Mouse (Mus musculus) heart, embryonic 14.5 days (tissue): ENCODE results near the gene Dsn1. TPM values are rescaled to one million over a fixed set of nuclear protein-coding genes. Genes with fewer than 3 reads are reported as not detected.

Experiments
- ATAC-seq: fragments of 200-750 bp; cut with Nextera tagmentation; 2 replicates; pipeline ENCODE4 v1.8.0; 2017; ENCODE audit warnings: low read depth, moderate TSS enrichment; ENCODE audit not compliant: insufficient number of reproducible peaks, insufficient read depth, low FRiP score
- H3K27ac ChIP-seq, 2 experiments: fragments of 200-500 bp in 1 of 2; fragments of 300-500 bp in 1 of 2; sonication (generic) in 1 of 2; replicated peaks in 1 of 2; 2 replicates each; pipeline ENCODE4 v1.5.1; 2012 to 2014; ENCODE audit warnings: low read depth in 2 of 2, low read length in 2 of 2, control low read depth in 1 of 2, mild to moderate bottlenecking in 1 of 2, mixed read lengths in 1 of 2; ENCODE audit not compliant: control insufficient read depth in 1 of 2, insufficient read depth in 1 of 2
- H3K27me3 ChIP-seq: fragments of 300-500 bp; sonication (generic); 2 replicates; pipeline ENCODE4 v1.6.1; 2014; ENCODE audit warnings: mild to moderate bottlenecking, low read length, control low read depth; ENCODE audit not compliant: control insufficient read depth, insufficient read depth
- H3K36me3 ChIP-seq: fragments of 300-500 bp; sonication (generic); 2 replicates; pipeline ENCODE4 v1.6.1; 2014; ENCODE audit warnings: mild to moderate bottlenecking, control low read depth, low read length, mixed read lengths; ENCODE audit not compliant: control insufficient read depth, insufficient read depth
- H3K4me1 ChIP-seq, 2 experiments: fragments of 200-500 bp in 1 of 2; fragments of 300-500 bp in 1 of 2; sonication (generic) in 1 of 2; 2 replicates each; pipeline ENCODE4 v1.6.1; 2012 to 2014; ENCODE audit warnings: low read length in 2 of 2, control low read depth in 1 of 2, mixed read lengths in 1 of 2; ENCODE audit not compliant: control insufficient read depth in 2 of 2, insufficient read depth in 2 of 2
- H3K4me2 ChIP-seq: fragments of 300-500 bp; sonication (generic); 2 replicates; pipeline ENCODE4 v1.6.1; 2014; ENCODE audit warnings: mild to moderate bottlenecking, low read length
- H3K4me3 ChIP-seq, 2 experiments: fragments of 200-500 bp in 1 of 2; fragments of 300-500 bp in 1 of 2; sonication (generic) in 1 of 2; 2 replicates each; pipeline ENCODE4 v1.5.1; 2012 to 2014; ENCODE audit warnings: low read length in 2 of 2, mild to moderate bottlenecking in 2 of 2, control low read depth in 1 of 2, low read depth in 1 of 2, moderate library complexity in 1 of 2; ENCODE audit not compliant: control insufficient read depth in 1 of 2, insufficient read depth in 1 of 2
- H3K9ac ChIP-seq: fragments of 300-500 bp; sonication (generic); 2 replicates; pipeline ENCODE4 v1.6.1; 2014; ENCODE audit warnings: mild to moderate bottlenecking, low read length
- H3K9me3 ChIP-seq: fragments of 300-500 bp; sonication (generic); 2 replicates; pipeline ENCODE4 v1.6.1; 2016; ENCODE audit warnings: low read length, control low read depth; ENCODE audit not compliant: control insufficient read depth
- WGBS: fragments of 180-500 bp; shearing (Covaris S2); extraction: QIAGEN DNeasy Blood & Tissue Kit; methylation state at CpG from one replicate; pipeline ENCODE4 v1.1.7; 2014; 5-methylcytosine and 5-hydroxymethylcytosine counted together
- polyA plus RNA-seq: library from polyadenylated mRNA; unstranded; fragments of >200 nt; fragmentation: Nextera tagmentation; extraction: Ambion mirVana; gene quantifications from 2 replicates; pipeline ENCODE4 v1.2.1, GENCODE M21; 2014

Dsn1 gene
- polyA plus RNA-seq, 1 experiment from 2014 or later = 35.9 TPM

DNA sequence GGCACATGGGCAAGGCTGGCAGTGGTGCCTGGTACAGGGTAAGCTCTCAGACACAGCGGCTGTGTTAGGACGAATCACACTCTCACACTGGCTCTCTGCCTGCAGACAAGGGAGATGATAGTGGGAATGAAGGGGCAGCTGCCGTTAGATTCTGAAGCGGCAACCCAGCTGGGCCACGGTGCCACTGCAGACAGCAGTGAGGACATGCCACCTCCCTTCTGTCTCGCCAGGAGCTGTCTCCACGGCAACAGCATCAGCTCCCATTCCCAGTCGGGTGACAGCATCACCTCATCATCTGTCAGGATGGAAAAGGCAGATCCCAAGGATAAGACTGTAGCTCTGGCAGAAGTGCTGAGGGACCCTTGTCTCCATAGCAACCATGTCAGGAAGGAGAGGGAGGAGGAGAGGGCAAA, 42.9 kb upstream of the Dsn1 start:
- Histone ChIP-seq H3K4me3 (no peak overlapping the region), H3K9me3 (no peaks in the 10 kb centered on the region; the same call in 1 of the 2 replicates), H3K27ac (peak overlapping the region in 1 of 2 experiments; percentile 5; a peak in 1 of 4 replicates), H3K4me2 (no peak overlapping the region), H3K9ac (no peak overlapping the region), H3K36me3 (peaks cover 61% of the 10 kb centered on the region), H3K27me3 (no peaks in the 10 kb centered on the region), H3K4me1 (peaks cover 18 to 36% of the 10 kb centered on the region in 2 experiments)
- WGBS = 45% methylated on average over 8 of the region's 8 CpGs
- ATAC-seq = no peak

DNA sequence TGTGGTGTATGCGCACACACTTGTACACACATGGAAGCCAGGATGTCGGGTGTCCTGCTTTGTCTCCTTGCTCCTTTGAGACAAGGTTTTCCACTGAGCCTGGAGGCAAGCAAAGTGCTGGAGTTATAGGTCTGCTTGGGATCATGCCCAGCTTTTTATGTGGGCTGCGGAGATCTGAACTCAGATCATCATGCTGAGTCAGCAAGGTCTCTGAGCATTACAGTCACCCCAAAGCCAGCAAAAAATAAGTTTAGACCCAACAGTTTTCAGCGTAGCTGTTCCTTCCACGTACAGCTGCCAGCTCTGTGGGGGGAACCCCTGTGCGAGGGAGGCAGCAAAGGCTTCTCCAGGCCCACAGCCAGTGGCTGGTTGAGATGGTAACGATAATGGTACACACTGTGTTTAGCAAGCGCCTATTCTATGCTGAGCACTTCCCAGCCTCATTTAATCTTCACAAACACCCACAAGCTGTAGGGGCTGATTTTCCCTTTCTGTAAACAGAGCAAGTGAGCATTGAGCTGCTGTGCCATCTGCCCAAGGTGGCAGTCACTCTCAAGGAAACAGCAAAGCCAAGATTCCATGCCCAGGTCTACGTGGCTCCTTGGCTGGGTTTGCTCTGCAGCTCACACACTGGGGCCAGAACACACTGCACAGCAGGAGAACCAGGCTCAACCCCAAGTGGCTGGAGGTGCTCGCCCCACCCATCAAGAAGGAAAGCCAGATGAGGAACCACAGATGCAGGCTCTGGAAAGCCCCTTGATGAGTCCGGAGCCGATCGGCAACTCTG, 41.6 kb upstream of the Dsn1 start:
- H3K4me2 ChIP-seq = no peak overlapping the region
- H3K36me3 ChIP-seq = peaks cover 66% of the 10 kb centered on the region
- peaks cover 9 to 26% of the 10 kb centered on the region in 2 experiments for H3K4me1 ChIP-seq
- H3K4me3 ChIP-seq = no peak overlapping the region
- H3K27me3 ChIP-seq = no peaks in the 10 kb centered on the region
- H3K9ac ChIP-seq = no peak overlapping the region
- ATAC-seq = no peak
- H3K9me3 ChIP-seq = peaks cover 4% of the 10 kb centered on the region
- 88% methylated on average over 13 of the region's 13 CpGs for WGBS
- no peak overlapping the region for H3K27ac ChIP-seq

DNA sequence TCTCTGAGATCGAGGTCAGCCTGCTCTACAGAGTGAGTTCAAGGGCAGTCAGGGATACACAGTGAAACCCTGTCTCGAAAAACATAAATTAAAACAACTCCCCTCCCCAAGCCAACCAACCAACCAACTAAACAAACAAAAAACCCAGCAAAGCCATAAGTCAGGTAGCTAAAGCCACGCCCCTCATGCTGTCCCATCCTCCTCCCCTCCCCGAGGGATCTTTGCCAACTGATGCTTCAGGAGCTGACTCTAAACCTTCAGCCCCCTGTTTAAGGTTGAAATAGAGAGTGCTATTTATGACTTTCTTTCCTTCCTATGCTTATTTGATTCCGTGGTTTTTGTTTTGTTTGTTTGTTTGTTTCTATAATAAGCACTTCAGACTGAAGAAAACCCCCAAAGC, 40.0 kb upstream of the Dsn1 start:
- ATAC-seq = no peak
- H3K36me3 ChIP-seq = peaks cover 61% of the 10 kb centered on the region
- no peak overlapping the region for H3K4me3 ChIP-seq
- no peak overlapping the region for H3K4me2 ChIP-seq
- no peak overlapping the region for H3K9ac ChIP-seq
- no peak overlapping the region for H3K27ac ChIP-seq
- peaks cover 4% of the 10 kb centered on the region for H3K9me3 ChIP-seq
- H3K4me1 ChIP-seq = peaks cover 2 to 14% of the 10 kb centered on the region in 2 experiments; a peak in 3 of 4 replicates
- no peaks in the 10 kb centered on the region for H3K27me3 ChIP-seq
- WGBS = 93% methylated on average over 5 of the region's 5 CpGs

DNA sequence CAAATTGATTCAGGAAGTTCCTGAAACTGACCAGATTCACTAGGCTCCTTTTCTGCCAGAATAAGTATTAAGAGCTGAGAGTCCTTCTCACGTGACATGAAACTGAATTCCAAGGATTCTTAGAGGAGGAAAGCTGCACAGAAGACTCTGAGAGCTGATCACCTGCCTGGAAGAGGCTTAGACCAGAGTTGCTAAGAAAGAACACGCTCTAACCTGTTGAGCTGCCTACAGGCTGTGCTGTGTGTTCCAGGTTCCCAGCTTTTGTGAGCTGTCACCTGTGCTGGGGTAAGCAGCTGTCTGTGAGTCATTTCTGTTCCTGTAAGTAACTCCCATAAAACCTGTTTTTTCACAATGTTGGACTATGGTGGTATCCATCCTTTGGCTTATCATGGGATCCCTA, 39.0 kb upstream of the Dsn1 start:
- Histone ChIP-seq H3K4me2 (no peak overlapping the region), H3K27ac (no peak overlapping the region), H3K27me3 (no peaks in the 10 kb centered on the region), H3K9ac (no peak overlapping the region), H3K4me3 (no peak overlapping the region), H3K36me3 (peaks cover 67% of the 10 kb centered on the region), H3K9me3 (peaks cover 4% of the 10 kb centered on the region), H3K4me1 (peaks cover 2 to 11% of the 10 kb centered on the region in 2 experiments; a peak in 2 of 4 replicates)
- no peak for ATAC-seq
- WGBS = 89% methylated on average over 2 of the region's 2 CpGs

DNA sequence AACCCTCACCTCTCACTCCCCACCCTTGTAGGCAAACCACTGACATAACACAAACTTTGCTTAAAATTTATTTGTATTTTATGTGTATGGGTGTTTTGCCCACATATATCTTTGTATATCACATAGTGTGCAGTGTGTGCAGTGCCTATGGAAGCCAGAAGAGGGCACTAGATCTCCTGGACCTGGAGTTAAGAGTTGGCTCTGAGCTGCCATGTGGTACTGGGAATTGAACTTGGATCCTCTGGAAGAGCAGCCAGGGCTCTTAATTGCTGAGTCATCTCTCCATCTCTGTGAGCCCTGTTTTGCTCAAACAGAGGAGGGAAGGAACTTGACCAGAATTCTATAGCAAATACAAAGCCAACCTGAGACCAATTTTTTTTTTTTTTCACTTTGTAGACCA, 37.0 kb upstream of the Dsn1 start:
- no peaks in the 10 kb centered on the region for H3K4me1 ChIP-seq
- H3K27ac ChIP-seq = no peak overlapping the region
- no peak for ATAC-seq
- H3K9me3 ChIP-seq = peaks cover 4% of the 10 kb centered on the region
- no peaks in the 10 kb centered on the region for H3K27me3 ChIP-seq
- H3K9ac ChIP-seq = no peak overlapping the region
- H3K4me3 ChIP-seq = no peak overlapping the region
- peaks cover 76% of the 10 kb centered on the region for H3K36me3 ChIP-seq
- H3K4me2 ChIP-seq = no peak overlapping the region

- H3K4me2 ChIP-seq = no peak overlapping the region
- no peak overlapping the region for H3K27ac ChIP-seq
- H3K36me3 ChIP-seq = peaks cover 80% of the 10 kb centered on the region
- no peak overlapping the region for H3K9ac ChIP-seq
- H3K4me3 ChIP-seq = no peak overlapping the region
- H3K4me1 ChIP-seq = no peaks in the 10 kb centered on the region
- ATAC-seq = no peak
- 94% methylated on average over 8 of the region's 8 CpGs for WGBS
- H3K9me3 ChIP-seq = peaks cover 4% of the 10 kb centered on the region
- no peaks in the 10 kb centered on the region for H3K27me3 ChIP-seq
Measured at GRCm38 (mm10) chr2:157043556-157043955, 36.6 kb upstream of the Dsn1 start.

DNA sequence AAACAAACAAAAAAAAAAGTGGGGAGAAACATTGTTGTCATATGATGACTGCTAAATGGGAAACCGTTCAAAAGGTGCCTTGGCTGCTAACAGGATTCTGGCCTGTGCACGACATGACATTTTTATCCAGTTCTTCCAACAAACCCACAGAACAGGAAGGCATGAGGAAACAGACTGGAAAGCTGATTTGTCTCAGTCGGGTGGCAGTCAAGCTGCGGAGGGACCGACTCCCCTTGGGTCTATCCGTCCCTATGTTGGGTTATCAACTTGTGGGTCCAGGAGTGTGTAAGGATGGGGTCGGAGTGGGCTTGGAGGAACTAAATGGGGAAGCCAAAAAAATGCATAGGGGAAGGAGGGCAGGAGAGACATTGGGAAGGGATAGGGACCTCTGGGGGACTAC, 34.5 kb upstream of the Dsn1 start:
- Histone ChIP-seq H3K4me1 (no peaks in the 10 kb centered on the region), H3K27ac (no peak overlapping the region), H3K27me3 (no peaks in the 10 kb centered on the region), H3K4me3 (no peak overlapping the region), H3K36me3 (peaks cover 92% of the 10 kb centered on the region), H3K9me3 (peaks cover 4% of the 10 kb centered on the region), H3K9ac (no peak overlapping the region), H3K4me2 (no peak overlapping the region)
- 64% methylated on average over 7 of the region's 7 CpGs for WGBS
- ATAC-seq = no peak

DNA sequence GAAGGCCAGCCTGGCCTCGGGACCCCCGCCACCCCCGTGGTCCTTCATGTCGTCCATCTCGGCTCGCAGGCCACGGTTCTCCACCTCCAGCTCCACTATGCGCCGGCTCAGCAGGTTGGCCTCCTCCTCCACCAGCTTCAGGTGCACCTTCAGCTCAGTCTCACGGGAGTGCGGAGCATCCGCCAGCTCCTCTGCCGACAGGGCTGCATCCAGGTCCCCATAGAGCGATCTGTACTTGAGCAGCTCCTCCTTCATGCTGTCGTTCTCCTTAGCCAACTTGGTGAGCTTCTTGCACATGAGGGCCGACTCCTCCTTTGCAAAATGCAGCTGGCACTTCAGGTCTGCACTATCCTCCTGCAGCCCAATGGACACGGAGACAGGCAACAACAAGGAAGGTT, 33.7 kb upstream of the Dsn1 start:
- Histone ChIP-seq H3K4me2 (no peak overlapping the region), H3K36me3 (peaks cover 90% of the 10 kb centered on the region), H3K4me1 (no peaks in the 10 kb centered on the region), H3K27ac (no peak overlapping the region), H3K4me3 (no peak overlapping the region), H3K27me3 (no peaks in the 10 kb centered on the region), H3K9me3 (peaks cover 4% of the 10 kb centered on the region; the same call in 1 of the 2 replicates), H3K9ac (no peak overlapping the region)
- no peak for ATAC-seq
- WGBS = 84% methylated on average over 17 of the region's 17 CpGs
